Mouse (Mus musculus): ENCODE results near the gene Lrrc34. TPM values are rescaled to one million over a fixed set of nuclear protein-coding genes. Genes with fewer than 3 reads are reported as not detected.

The Lrrc34 gene
- polyA plus RNA-seq, 1 experiment from 2014 or later: 0.16 TPM

GRCm38 (mm10) chr3:30635629-30636028, 12.0 kb downstream of the Lrrc34 start:
- peak; percentile 17; the same call in 1 of the 2 replicates for TF ChIP-seq CTCF (IDR thresholded peaks at IDR 0.05; ENCODE audit: low read depth)
- no peaks in the 10 kb centered on the region for H3K27me3 ChIP-seq (replicated peaks; ENCODE audit: control insufficient read depth, insufficient read depth, low read length)
- H3K9ac ChIP-seq (ENCODE audit: low read depth, low read length): no peak overlapping the region
- H3K4me3 ChIP-seq (ENCODE audit: low read depth, low read length): no peak overlapping the region
- H3K4me2 ChIP-seq (replicated peaks; ENCODE audit: low read depth): no peak overlapping the region
- no peaks in the 10 kb centered on the region for H3K4me1 ChIP-seq (replicated peaks; ENCODE audit: control insufficient read depth, insufficient read depth, low read length)
- no peak for ATAC-seq
- no peak overlapping the region for H3K27ac ChIP-seq (ENCODE audit: low read depth, low read length)
- 82% methylated on average over 4 of the region's 4 CpGs for WGBS
- no peaks in the 10 kb centered on the region for H3K36me3 ChIP-seq (ENCODE audit: control insufficient read depth, insufficient read depth)
- H3K9me3 ChIP-seq (ENCODE audit: control insufficient read depth): no peaks in the 10 kb centered on the region

- no peaks in the 10 kb centered on the region for H3K4me1 ChIP-seq (replicated peaks; ENCODE audit: control insufficient read depth, insufficient read depth, low read length)
- no peak overlapping the region for H3K4me2 ChIP-seq (replicated peaks; ENCODE audit: low read depth)
- H3K36me3 ChIP-seq (ENCODE audit: control insufficient read depth, insufficient read depth): no peaks in the 10 kb centered on the region
- ATAC-seq: no peak
- 63% methylated on average over 3 of the region's 3 CpGs for WGBS
- no peak overlapping the region for H3K9ac ChIP-seq (ENCODE audit: low read depth, low read length)
- H3K4me3 ChIP-seq (ENCODE audit: low read depth, low read length): no peak overlapping the region
- no peak overlapping the region for H3K27ac ChIP-seq (ENCODE audit: low read depth, low read length)
- no peaks in the 10 kb centered on the region for H3K27me3 ChIP-seq (replicated peaks; ENCODE audit: control insufficient read depth, insufficient read depth, low read length)
- H3K9me3 ChIP-seq (ENCODE audit: control insufficient read depth): no peaks in the 10 kb centered on the region
- no peak for TF ChIP-seq CTCF (IDR thresholded peaks at IDR 0.05; ENCODE audit: low read depth)
Observed at GRCm38 (mm10) chr3:30633681-30634080, 14.0 kb downstream of the Lrrc34 start.

- Histone ChIP-seq H3K9me3 (ENCODE audit: control insufficient read depth) (no peaks in the 10 kb centered on the region), H3K36me3 (ENCODE audit: control insufficient read depth, insufficient read depth) (peaks cover 36% of the 10 kb centered on the region), H3K9ac (ENCODE audit: low read depth, low read length) (no peak overlapping the region), H3K4me2 (replicated peaks; ENCODE audit: low read depth) (no peak overlapping the region), H3K27me3 (replicated peaks; ENCODE audit: control insufficient read depth, insufficient read depth, low read length) (no peaks in the 10 kb centered on the region), H3K4me1 (replicated peaks; ENCODE audit: control insufficient read depth, insufficient read depth, low read length) (no peaks in the 10 kb centered on the region), H3K4me3 (ENCODE audit: low read depth, low read length) (no peak overlapping the region), H3K27ac (ENCODE audit: low read depth, low read length) (no peak overlapping the region)
- no peak for ATAC-seq
- no peak for TF ChIP-seq CTCF (IDR thresholded peaks at IDR 0.05; ENCODE audit: low read depth)
- WGBS: 70% methylated on average over 8 of the region's 8 CpGs
Observed at GRCm38 (mm10) chr3:30620132-30620531, 27.5 kb downstream of the Lrrc34 start.

GRCm38 (mm10) chr3:30610930-30611329, 36.7 kb downstream of the Lrrc34 start:
- Histone ChIP-seq H3K4me2 (replicated peaks; ENCODE audit: low read depth) (no peak overlapping the region), H3K36me3 (ENCODE audit: control insufficient read depth, insufficient read depth) (peaks cover 70% of the 10 kb centered on the region), H3K27ac (ENCODE audit: low read depth, low read length) (no peak overlapping the region), H3K4me3 (ENCODE audit: low read depth, low read length) (no peak overlapping the region), H3K27me3 (replicated peaks; ENCODE audit: control insufficient read depth, insufficient read depth, low read length) (no peaks in the 10 kb centered on the region), H3K9ac (ENCODE audit: low read depth, low read length) (no peak overlapping the region), H3K4me1 (replicated peaks; ENCODE audit: control insufficient read depth, insufficient read depth, low read length) (no peaks in the 10 kb centered on the region), H3K9me3 (ENCODE audit: control insufficient read depth) (no peaks in the 10 kb centered on the region)
- 89% methylated on average over 4 of the region's 4 CpGs for WGBS
- no peak for ATAC-seq
- TF ChIP-seq CTCF (IDR thresholded peaks at IDR 0.05; ENCODE audit: low read depth): no peak

- H3K36me3 ChIP-seq (ENCODE audit: control insufficient read depth, insufficient read depth): peaks cover 58% of the 10 kb centered on the region
- H3K9me3 ChIP-seq (ENCODE audit: control insufficient read depth): no peaks in the 10 kb centered on the region
- H3K4me1 ChIP-seq (replicated peaks; ENCODE audit: control insufficient read depth, insufficient read depth, low read length): no peaks in the 10 kb centered on the region
- no peak overlapping the region for H3K27ac ChIP-seq (ENCODE audit: low read depth, low read length)
- H3K9ac ChIP-seq (ENCODE audit: low read depth, low read length): no peak overlapping the region
- H3K27me3 ChIP-seq (replicated peaks; ENCODE audit: control insufficient read depth, insufficient read depth, low read length): no peaks in the 10 kb centered on the region
- H3K4me3 ChIP-seq (ENCODE audit: low read depth, low read length): no peak overlapping the region
- 0 out of 2 replicates have a peak, but pooled peaks have one; percentile 22 for ATAC-seq
- H3K4me2 ChIP-seq (replicated peaks; ENCODE audit: low read depth): no peak overlapping the region
- WGBS: 36% methylated on average over 3 of the region's 3 CpGs
- no peak for TF ChIP-seq CTCF (IDR thresholded peaks at IDR 0.05; ENCODE audit: low read depth)
Observed at GRCm38 (mm10) chr3:30608999-30609398, 38.7 kb downstream of the Lrrc34 start.

- Histone ChIP-seq H3K4me1 (replicated peaks; ENCODE audit: control insufficient read depth, insufficient read depth, low read length) (no peaks in the 10 kb centered on the region), H3K27ac (ENCODE audit: low read depth, low read length) (no peak overlapping the region; the same call in 1 of the 2 replicates), H3K27me3 (replicated peaks; ENCODE audit: control insufficient read depth, insufficient read depth, low read length) (no peaks in the 10 kb centered on the region), H3K4me3 (ENCODE audit: low read depth, low read length) (peak overlapping the region; percentile 83), H3K9ac (ENCODE audit: low read depth, low read length) (peak overlapping the region; percentile 19; the same call in 1 of the 2 replicates), H3K9me3 (ENCODE audit: control insufficient read depth) (no peaks in the 10 kb centered on the region), H3K36me3 (ENCODE audit: control insufficient read depth, insufficient read depth) (peaks cover 18% of the 10 kb centered on the region), H3K4me2 (replicated peaks; ENCODE audit: low read depth) (peak overlapping the region; percentile 82)
- no peak for TF ChIP-seq CTCF (IDR thresholded peaks at IDR 0.05; ENCODE audit: low read depth)
- 31% methylated on average over 10 of the region's 10 CpGs for WGBS
- no peak for ATAC-seq
Observed at GRCm38 (mm10) chr3:30603256-30603655, 44.4 kb downstream of the Lrrc34 start.

GRCm38 (mm10) chr3:30602740-30603098, 45.0 kb downstream of the Lrrc34 start:
- Histone ChIP-seq H3K4me3 (ENCODE audit: low read depth, low read length) (peak overlapping the region; percentile 83), H3K9me3 (ENCODE audit: control insufficient read depth) (no peaks in the 10 kb centered on the region), H3K9ac (ENCODE audit: low read depth, low read length) (peak overlapping the region; percentile 87), H3K4me2 (replicated peaks; ENCODE audit: low read depth) (peak overlapping the region; percentile 82), H3K27ac (ENCODE audit: low read depth, low read length) (peak overlapping the region; percentile 98), H3K27me3 (replicated peaks; ENCODE audit: control insufficient read depth, insufficient read depth, low read length) (no peaks in the 10 kb centered on the region), H3K4me1 (replicated peaks; ENCODE audit: control insufficient read depth, insufficient read depth, low read length) (no peaks in the 10 kb centered on the region), H3K36me3 (ENCODE audit: control insufficient read depth, insufficient read depth) (peaks cover 16% of the 10 kb centered on the region)
- under 1% methylated on average over 27 of the region's 27 CpGs for WGBS
- ATAC-seq: peak; percentile 75
- no peak for TF ChIP-seq CTCF (IDR thresholded peaks at IDR 0.05; ENCODE audit: low read depth)
